Mouse (Mus musculus) kidney, postnatal 4 days (tissue): ENCODE measurements around the gene Prrg2.

Experiments
- DNase-seq, 2 experiments: peaks; one replicate each; pipeline ENCODE4 v3.0.0; 2021; ENCODE audit warnings: mixed read lengths in 2 of 2

The Prrg2 gene

GRCm38 (mm10) chr7:45056972-45057348, 5.5 kb downstream of the Prrg2 start:
- DNase-seq = no peak

DNA sequence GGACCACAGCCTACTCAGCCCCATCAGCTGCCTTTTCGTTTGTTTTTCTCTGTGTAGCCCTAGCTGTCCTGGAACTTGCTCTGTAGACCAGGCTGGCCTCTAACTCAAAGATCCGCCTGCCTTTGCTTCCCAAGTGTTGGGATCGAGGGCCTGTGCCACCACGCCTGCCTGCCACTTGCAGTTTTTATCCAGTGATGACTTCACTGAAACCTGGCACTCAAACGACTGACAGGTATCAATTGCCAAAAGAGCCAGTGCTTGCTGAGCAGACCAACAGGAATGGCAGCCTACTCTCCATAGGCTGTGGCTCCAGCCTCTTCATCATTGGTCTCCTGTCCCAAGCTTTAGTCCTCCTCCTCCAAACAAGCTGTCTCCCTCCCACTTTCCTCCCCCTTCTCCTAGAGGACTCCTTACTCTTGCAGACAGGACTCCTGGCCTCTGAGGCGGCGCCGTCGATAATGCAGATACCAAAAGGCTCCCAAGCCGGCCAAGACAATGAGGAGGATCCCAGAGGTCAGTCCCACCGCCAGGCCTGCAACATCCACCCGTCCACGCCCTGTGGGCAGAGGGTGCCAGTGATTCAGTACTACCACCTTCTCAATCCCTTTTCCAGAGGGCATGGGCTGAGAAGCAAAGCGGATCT, 6.0 kb downstream of the Prrg2 start:
- no peak for DNase-seq

GRCm38 (mm10) chr7:45053931-45054510, 8.5 kb downstream of the Prrg2 start:
- peak; percentile 94 to 97 for DNase-seq

GRCm38 (mm10) chr7:45053117-45053930, 9.2 kb downstream of the Prrg2 start:
- peak; percentile 75 to 84 for DNase-seq

- DNase-seq = no peak
Measured at GRCm38 (mm10) chr7:45052862-45053116, 9.7 kb downstream of the Prrg2 start, which contains the start of gene Prr12. Gene Prr12 (minus strand): TSS chr7:45052881.

- DNase-seq = peak in 1 of 2 experiments; percentile 55
Measured at GRCm38 (mm10) chr7:45052181-45052861, 10.2 kb downstream of the Prrg2 start.

GRCm38 (mm10) chr7:45051601-45051974, 10.9 kb downstream of the Prrg2 start:
- DNase-seq = no peak

DNA sequence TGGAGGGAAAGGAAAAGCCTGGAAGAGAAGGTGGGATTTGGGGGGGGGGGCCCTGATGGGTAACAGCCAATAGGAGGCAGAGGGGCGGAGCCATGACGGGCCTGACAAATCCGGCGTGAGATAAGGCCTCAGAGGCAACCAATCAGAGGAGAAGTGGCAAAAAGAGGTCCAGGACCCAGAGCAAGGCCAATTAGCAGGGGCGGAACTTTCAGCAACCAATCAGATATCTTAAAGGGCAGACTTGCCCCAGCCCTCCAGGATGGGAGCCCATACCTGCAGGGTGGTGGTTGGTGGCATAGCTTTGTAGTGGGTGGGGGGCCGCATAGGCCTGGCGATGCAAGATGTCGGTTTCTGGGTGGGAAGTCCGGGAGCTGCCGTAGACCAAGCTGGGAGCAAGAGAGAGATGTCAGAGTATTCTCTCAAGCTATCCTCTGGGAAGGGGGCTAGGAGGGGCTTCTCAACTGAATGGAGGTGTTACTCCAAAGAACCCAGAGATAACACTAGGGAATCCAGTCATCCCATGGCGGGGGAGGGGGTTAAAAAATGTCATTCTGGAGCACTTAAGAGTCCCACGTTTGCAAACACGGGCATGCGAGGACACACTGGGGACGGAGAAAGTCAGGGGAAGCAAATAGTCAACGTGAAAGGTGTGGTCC, 11.4 kb downstream of the Prrg2 start:
- DNase-seq = peak; percentile 87 to 92

- DNase-seq = no peak
Measured at GRCm38 (mm10) chr7:45048923-45049657, 13.4 kb downstream of the Prrg2 start.

- no peak for DNase-seq
Measured at GRCm38 (mm10) chr7:45048001-45048890, 14.2 kb downstream of the Prrg2 start.

GRCm38 (mm10) chr7:45047491-45047890, 15.0 kb downstream of the Prrg2 start:
- DNase-seq = no peak

GRCm38 (mm10) chr7:45046853-45047350, 15.6 kb downstream of the Prrg2 start:
- no peak for DNase-seq

GRCm38 (mm10) chr7:45045741-45046140, 16.7 kb downstream of the Prrg2 start:
- DNase-seq = no peak

GRCm38 (mm10) chr7:45043307-45043706, 19.2 kb downstream of the Prrg2 start:
- no peak for DNase-seq

DNA sequence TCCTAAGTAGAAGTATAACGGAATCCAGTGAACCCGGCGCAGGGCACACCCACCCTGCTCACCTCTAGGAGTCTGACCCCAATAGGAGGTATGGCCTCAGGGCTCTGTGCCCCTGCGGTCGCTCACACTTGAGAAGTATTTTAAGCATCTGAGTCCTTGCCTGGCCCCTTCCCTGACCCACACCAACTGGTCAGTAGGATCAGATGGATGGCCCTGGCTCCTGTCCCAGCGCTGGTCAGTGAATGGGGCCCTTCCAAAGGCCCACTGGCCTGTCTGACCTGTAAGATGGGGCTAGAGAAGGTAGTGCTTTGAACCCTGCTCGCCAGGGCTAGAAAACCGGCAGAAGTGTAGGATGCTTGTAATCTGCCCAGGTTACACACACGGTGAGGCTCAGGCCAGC, 21.6 kb downstream of the Prrg2 start:
- DNase-seq = no peak

DNA sequence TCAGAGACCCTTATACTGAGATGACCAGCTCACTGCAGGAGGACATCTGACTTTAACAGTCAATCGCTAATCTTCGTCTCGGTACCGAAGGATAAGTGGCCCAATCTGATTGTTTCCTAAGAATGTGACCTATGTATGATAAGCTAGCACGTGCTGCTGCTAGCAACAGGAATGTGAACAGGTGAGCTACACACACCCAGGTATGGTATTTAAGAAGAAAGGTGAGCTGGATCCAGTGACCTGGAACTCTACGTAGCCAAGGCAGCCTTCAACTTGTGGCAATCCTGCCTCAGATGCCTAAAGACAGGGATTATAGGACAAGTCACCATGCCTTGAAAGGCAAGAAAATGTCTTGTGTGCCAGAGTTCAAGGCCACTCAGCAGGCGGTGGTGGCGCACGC, 24.1 kb downstream of the Prrg2 start:
- DNase-seq = no peak

DNA sequence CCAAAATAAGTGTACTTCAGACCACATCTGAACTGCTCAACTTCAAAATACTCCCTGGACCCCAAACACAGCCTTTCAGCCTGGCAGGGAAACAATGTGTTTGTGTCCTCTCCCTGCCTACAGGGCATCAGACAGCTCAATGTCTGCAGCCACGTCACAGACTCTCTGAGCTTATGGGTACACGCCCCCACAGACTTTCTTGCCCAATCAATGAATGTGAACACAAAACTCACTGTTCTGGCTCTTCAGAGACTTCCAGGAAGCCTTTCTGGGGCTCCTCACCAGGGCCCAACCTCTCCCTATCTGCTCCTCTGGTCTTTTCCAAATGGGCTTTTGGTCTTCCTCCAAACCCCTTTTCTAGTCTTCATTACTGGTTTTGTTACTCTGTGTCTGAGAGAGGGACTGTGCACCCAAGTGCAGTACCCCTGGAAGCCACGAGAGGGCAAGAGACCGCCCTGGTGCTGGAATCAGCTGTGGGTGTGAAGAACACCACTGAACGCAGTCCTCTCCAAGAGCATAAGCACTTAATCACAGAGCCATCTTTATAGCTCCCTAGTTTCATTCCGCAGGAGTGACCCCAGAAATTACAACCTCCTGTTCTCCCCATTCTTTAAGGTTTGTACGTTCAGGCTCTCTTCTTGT, 24.6 kb downstream of the Prrg2 start:
- peak; percentile 81 to 84 for DNase-seq

- no peak for DNase-seq
Measured at GRCm38 (mm10) chr7:45036702-45037101, 25.8 kb downstream of the Prrg2 start.

DNA sequence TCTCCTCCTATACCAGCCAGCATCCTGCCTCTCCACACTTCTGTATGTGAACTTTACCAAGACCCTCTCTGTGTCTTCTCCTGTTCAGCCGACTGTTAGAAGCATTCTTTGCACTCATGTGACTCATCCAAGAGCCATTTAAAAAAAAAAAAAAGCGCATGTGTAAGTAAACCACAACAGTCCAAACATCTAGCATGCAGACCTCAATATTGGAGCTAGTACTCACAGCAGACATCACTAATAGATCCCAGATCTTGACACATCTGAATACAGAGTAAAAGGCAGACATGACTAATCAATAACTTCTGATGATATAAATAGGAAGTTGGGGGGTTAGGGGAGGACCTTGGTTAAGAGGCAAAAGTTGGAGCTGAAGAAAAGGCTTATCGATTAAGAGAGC, 26.8 kb downstream of the Prrg2 start:
- no peak for DNase-seq

- DNase-seq = no peak
Measured at GRCm38 (mm10) chr7:45033722-45034359, 28.6 kb downstream of the Prrg2 start.
